Mouse (Mus musculus) kidney, adult 2 months (tissue): Measurements from ENCODE around the gene Zfp275.

Experiments used
- CTCF ChIP-seq: fragments of 200-500 bp; conservative IDR thresholded peaks from 2 replicates; pipeline ENCODE4 v1.5.1; 2011; ENCODE audit warnings: low read depth, mild to moderate bottlenecking, control low read depth, low read length, moderate library complexity, mixed read lengths; ENCODE audit not compliant: insufficient read depth, insufficient read length
- POLR2A ChIP-seq: fragments of 200-500 bp; IDR thresholded peaks from one replicate; pipeline ENCODE4 v1.6.1; 2011; ENCODE audit warnings: low read depth, low read length, control low read depth

DNA sequence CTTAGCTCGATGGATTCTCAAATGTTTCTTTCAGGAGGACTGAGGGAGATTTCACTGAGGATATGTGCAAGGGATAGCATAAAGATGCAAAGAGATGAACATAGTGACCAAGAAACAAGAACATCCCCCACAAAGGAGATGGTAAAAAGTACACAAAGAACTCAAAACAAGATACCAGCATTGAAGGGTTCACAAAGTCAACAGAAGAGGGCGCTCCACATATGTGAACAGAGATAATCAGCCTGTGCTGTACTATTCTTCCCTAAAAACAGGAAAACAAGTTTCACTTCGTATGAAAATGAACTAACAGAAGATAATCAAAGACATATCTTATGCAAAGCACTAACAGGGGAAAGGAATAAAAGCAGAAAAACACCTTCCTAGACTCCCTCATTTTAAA, 29.9 kb upstream of the Zfp275 start:
- no peak for TF ChIP-seq CTCF
- TF ChIP-seq POLR2A: no peak
